Mouse (Mus musculus): ENCODE results near the gene Entpd1. TPM values are rescaled to one million over a fixed set of nuclear protein-coding genes. Genes with fewer than 3 reads are reported as not detected.

Entpd1 gene
- polyA plus RNA-seq, 1 experiment, result 6.9 TPM

DNA sequence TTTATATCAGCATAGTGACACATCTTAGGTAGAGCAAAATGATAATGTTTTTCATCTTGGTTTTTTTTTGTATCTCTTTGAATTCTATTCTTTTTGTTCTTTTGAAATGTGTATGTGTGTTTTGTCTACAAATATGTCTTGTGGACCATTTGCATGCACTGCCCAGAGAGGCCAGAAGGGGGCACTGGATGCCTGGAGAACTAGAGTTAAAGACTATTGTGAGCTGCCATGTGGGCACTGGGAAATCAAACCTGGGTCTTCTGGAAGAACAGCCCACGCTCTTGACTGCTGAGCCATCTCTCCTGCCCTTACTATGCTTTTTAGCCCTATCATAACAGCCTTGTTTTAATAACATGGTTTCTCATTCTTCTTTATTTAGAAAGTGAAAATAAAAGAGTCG, 142.1 kb downstream of the Entpd1 start:
- 75% methylated on average over 2 of the region's 2 CpGs for WGBS
- DNase-seq (ENCODE audit: low read depth, low spot score), result no peak

DNA sequence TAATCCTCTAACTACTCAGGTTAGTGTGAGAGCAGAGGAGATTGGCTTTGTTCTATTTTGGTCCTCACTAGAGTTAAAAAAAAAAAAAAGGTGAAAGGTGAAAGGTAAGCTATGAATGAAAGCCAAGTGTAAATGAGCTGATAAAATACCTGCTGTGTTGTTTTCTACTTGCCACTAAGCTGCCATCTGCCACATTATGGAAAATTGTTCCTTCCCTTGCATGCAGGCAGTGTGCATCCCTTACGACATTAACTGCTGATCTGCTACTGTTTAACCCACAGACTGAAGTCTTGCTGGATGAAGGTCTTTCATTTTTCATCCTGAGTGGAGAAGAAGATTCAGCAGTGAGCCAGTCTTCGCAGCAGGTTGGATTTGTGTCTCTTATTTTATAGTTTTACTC, 147.9 kb downstream of the Entpd1 start:
- no peak for DNase-seq (ENCODE audit: low read depth, low spot score)
- 72% methylated on average over 2 of the region's 2 CpGs for WGBS

DNA sequence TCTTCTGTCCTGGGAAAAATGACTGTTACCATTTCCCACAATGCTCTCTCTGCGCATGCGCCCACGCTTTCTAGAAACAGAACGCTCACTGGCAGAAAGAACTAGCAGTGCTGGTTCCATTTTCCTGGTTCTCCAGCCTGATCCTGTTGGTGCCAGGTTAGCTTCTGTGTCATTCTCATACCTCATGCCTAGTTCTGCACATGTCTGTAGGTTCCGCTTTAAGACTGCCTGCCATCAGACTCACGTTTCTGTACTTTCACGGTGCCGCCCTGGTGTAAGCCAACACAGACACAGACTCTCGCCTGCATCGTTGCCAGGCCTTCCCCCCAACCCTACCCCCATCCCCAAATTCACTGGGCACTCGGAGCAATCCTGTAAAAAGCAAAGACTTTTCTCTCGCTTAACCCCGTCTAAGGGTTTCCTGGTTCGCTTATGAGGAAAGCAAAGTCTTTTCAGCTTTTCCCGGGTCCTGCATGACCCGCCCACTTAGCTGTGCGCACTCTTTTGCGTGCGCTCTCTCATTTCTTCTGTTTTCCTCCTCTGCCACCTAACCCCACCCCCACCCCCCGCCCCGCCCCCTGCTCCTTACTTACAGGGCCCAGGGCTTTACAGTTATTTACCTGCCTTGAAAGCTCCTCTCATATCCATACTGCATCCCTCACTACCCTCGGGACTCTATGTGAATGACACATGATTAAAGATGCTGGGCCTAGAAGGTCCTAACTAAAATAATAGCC, 150.0 kb downstream of the Entpd1 start:
- no peak for DNase-seq (ENCODE audit: low read depth, low spot score)
- 19% methylated on average over 22 of the region's 22 CpGs for WGBS

DNA sequence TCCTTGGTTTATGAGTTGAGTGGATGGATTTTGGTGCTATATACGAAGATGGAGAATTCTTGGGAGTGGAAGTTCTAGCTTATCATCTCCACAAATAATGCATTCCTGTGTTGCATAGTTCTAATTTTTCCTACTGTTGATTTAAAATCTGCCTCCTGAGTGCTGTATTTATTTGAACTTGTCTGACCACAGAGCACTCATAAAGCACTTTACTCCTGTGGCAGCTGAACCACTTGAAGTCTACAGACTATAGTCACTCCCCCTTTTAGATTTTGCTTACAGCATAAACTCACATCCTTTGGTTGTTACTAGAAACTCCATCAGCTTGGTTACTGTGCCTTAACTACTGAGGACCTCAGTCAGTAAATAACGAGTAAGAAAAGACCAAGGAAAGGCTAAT, 155.0 kb downstream of the Entpd1 start:
- no peak for DNase-seq (ENCODE audit: low read depth, low spot score)
- WGBS, result 61% methylated on average over 2 of the region's 2 CpGs

DNA sequence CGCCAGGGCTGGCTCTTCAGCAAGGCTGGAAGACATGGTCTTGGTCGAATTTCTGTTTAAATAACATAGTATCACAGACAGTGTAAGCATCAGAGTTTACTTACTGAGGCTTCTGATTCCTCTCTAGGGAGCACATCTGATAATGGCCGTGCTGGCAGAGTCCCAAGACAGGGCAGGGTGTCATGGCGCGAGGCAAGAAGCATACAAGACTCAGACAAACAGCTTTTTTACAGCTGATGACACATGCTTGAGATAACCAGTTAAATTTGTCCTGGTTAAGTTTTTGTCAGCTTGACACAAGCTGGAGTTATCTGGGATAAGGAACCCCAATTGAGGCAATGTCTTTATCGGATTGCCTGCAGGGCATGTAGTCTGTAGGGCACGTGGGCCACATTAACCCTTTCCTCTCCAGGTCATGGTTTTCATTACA, 157.2 kb downstream of the Entpd1 start:
- WGBS, result 23% methylated on average over 7 of the region's 7 CpGs
- DNase-seq (ENCODE audit: low read depth, low spot score), result no peak

DNA sequence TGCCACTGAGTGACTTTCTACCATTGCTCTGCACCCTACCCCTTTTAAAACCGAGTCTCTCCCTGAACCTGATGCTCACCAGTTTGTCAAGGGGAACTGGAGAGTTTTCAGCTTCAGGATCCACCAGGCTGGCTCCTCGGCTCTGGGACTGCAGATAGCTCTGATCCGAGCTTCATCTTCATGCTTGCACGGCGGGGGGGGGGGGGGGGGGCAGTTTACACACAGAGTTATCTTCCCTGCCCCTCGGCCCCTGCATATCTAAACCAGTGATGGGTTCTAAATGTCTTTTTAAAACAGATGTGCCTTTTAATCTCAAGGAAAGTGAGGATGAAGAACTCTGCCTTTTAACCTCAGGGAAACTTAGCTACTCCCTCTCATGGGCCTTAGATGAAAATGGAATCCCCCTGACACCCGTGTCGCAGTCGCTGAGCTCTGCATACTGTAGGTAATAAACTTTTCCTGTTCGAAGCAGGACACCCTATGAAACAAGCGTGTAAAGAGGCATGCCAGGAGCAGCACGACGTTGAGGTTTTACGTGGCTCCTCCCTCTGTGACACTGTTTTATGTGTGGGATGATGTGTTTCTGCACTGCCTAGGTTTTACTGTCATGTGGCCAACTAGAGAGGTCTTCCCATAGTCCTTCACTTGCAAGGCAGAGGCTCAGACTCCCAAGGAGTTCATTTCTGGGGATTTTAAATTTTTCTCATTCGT, 176.0 kb downstream of the Entpd1 start:
- no peak for DNase-seq (ENCODE audit: low read depth, low spot score)
- WGBS, result 60% methylated on average over 15 of the region's 15 CpGs

DNA sequence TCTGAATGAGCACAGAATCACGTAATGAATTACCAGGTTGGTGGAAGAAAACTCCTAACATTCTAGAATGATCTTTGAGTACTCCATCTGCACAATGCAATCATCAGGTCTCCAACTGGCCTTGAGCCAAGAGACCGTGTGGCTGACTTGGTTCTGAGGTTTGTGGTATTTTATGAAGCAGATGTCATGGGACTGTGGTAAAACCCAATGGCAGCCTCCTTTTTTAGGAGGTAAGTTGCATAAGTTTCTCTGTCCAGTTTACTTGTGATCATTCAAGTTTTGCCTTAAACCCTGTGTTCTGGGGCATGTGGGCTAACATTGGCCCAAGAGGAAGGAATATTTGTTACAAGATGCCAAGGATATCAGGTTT, 176.5 kb downstream of the Entpd1 start:
- 40% methylated on average over 2 of the region's 2 CpGs for WGBS

More for the DNA sequence above, 176.5 kb downstream of the Entpd1 start:
- DNase-seq (ENCODE audit: low read depth, low spot score), result no peak

Other genes with a start within 250 kb of the Entpd1 start
- 14.9 and 32.3 TPM in 2 replicates for gene Sorbs1, start 98.6 kb upstream of the Entpd1 start, polyA plus RNA-seq (2012; rRNA removed)
- gene Aldh18a1, start 23.9 kb upstream of the Entpd1 start, polyA plus RNA-seq (2012; rRNA removed), result 64.3 and 144 TPM in 2 replicates
- 3.8 and 6.5 TPM in 2 replicates for gene Tctn3, start 133 bp upstream of the Entpd1 start, polyA plus RNA-seq (2012; rRNA removed)
- not detected in 2 replicates for gene Cc2d2b, start 136.4 kb downstream of the Entpd1 start, polyA plus RNA-seq (2012; rRNA removed)
- gene Ccnj, start 218.9 kb downstream of the Entpd1 start, polyA plus RNA-seq (2012; rRNA removed), result 3.2 and 6.2 TPM in 2 replicates

Measured in large intestine, adult 2 months (tissue).